Mouse (Mus musculus): Measurements from ENCODE around the gene S1pr4.

Gene S1pr4

DNA sequence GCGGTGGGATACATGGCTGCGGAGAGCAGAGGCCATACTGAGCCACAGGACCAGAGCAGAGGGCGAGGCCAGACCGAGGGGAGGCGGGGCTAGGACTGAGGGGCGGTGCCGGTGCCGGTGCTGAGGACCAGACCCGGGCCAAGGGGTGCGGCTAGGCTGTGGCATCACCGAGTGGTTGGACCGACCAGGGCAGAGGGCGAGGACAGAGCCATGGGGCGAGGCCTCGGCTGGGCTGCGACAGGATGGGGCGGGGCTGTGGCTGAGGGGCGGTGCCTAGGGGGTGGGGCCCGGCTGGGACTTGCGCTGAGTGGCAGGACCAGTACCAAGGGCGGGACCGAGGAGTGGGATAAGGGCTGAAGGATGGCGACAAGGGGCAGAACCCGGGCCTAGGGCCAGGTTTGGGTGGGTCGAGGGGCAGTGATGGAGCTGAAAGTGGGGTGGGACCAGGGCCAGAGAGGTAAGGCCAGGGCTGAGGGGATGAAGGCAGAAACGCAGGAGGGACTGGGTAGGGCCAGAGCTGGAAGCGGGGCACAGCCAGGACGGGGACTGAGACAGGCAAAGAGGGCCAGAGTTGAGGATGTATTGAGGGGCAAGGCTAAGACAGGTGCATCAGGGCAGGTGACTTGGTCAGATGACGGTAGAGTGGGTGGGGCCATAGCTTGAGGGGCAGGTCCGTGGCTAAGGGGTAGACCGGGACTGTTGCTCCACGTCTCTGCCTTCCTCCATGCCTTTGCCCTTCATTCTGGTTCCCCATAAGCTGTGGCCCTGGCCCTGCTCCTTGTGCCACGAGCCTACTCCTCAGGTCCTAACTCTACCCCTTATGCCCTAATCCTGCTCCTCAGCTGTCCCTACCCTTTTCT, 35.3 kb downstream of the S1pr4 start:
- no peak for DNase-seq

DNA sequence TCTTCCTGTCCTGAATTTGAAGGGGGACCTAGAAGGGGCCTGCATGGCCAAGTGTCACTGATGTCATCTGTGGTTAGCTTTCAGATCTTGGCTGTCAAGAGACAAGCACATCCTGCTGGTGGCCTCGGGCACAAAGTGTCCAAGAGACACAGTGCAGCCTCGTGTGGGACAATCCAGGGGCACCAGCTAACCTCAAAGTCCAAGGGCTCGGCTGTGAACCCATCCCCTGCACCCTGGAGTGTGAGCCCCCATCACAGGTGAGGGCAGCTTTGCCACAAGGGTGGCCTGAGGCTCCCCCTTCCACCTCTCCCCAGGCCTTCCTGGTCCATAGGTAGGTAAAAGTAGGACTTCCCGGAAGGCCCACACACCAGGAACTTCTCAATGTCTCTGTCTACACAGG, 36.4 kb downstream of the S1pr4 start:
- DNase-seq = no peak

DNA sequence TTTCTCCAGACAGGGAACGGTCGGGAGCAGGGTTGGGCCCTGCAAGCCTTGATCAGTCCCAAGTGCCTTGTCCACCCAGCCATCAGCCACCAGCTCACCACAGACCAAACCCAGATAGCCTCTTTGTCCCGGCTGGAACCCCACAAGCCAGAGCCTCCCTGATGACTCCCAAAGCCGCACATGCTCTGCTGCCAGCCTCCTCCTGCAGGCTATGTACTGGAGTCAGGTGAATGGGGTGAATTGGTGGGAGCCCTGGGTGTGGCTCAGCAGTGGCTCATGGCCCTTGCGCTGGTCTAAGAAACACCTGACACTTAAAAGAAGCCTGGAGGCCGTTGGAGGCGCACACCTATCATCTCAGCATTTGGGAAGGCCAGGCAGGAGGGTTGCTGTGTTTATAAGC, 37.0 kb downstream of the S1pr4 start:
- DNase-seq = no peak

DNA sequence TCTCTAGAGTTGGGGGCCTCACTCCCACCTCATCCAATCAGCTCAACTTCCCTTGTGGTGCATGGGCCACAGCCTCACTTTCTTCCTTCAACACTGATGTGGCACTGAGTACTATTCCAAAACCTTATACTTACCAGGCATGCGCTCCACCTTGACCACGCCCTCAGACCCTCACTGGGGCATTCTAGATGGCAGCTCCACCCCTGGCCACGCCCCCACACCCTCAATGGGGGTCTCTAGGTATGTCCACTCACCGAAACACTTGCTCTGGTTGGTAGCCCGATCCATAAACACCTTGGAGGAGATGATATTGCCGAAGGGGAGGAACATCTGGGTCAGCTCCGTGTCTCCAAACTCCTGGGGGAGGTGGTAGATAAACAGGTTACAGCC, 37.5 kb downstream of the S1pr4 start:
- no peak for DNase-seq

DNA sequence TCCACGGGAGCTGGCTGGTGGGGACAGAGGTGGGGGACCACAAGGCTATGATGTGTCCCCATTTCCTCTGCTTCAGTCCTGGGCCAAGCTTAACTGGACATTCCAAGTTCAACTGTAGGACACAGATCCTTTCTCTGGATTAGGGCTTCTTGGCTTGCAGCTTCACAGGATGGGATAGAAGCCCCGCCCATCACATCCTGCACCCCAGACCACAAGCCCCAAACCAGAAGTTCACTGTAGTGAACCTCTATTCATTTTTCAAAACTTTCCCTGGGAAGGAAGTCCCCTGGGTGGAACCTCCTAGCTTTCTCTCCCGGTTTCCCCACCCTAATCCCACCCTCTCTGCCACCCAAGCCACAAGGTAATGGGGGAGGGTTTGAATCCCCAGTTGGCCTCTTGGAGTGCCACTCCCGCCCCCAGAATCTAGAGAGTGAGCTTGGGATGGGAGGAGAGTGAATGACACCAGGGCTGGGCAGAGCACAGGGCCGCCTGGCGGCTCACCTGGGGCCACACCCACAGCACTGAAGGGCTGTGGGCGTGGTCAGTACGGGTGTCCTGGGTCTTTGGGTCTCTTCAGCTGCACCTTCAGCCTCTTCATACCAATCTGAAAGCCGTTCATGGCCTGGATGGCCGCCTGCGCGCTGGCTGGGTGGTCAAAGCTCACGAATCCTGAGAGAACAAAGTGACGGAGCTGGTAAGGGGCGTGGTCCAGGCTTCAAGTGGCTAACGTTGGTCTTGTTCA, 38.1 kb downstream of the S1pr4 start:
- DNase-seq = no peak

DNA sequence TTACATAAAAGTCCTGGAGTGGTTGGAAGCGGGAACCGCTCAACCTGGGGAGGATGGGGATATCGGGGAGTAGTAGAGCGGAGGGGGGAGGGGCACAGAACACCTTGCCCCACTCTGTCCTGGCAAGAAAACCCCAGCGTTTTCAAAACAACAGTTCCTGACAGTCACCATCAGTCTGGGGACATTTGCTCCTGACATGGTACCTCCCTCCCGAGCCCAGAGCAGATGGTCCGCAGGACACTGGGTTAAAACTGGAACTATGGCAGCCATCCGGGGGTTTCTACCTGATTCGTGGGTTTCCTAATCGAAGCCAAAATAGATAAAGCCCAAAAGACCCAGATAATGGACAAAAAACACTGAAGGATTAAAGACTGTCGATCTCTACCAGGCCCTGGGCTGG, 39.0 kb downstream of the S1pr4 start:
- no peak for DNase-seq

DNA sequence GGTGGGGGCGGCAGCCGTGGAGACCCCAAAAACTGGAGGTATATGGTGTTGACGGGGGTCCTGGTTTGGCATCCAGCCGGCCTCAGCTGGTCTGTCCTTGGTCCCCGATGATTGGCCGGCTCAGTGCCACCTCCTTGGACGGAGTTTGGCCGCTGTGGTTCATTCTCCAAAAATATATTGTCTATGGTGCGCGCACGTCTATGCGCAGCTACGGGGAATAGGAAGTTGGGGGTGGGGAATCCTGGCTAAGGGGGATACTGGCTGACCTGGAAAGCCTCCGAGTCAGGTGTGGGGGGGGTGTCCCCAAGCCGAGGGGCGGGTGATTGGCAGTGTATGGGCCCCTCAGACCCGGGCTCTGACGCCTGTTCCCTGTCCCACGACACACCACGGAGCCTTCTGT, 39.5 kb downstream of the S1pr4 start:
- no peak for DNase-seq

DNA sequence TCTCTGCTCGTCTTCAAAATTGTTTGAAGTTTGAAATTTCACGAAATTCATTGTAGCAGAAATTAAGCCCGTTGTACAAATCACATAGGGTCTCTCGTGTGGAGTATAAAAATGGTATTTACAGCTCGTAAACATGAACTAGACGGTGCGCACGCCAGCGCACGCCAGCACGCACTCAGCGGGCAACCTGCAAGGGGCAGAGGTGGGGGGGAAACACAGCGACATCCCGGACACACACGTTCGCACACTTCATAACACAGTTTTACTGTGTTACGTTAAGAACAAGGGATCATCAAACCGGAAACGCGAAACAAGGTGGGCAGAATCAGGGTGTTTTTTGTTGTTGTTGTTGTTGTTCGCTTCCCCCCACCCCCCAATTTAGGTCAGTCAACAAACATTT, 40.5 kb downstream of the S1pr4 start:
- DNase-seq = no peak

DNA sequence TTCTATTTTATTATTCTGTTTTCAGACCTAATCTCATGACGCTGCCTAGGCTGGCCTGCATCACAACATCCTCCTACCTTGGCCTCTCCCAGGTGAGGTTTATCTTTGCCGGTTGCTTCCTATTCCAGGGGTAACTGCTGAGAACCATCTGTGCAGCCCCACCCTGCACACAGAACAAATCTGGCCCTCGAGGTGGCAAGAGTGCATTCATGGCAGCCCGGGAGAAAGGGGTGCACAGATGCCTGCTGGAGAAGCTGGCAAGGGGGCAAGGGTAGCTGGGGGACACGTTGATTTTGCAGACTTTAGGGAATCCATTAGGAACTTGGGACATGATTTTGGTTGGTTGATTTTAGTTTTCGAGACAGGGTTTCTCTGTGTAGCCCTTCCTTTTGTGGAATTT, 41.7 kb downstream of the S1pr4 start:
- DNase-seq = no peak

DNA sequence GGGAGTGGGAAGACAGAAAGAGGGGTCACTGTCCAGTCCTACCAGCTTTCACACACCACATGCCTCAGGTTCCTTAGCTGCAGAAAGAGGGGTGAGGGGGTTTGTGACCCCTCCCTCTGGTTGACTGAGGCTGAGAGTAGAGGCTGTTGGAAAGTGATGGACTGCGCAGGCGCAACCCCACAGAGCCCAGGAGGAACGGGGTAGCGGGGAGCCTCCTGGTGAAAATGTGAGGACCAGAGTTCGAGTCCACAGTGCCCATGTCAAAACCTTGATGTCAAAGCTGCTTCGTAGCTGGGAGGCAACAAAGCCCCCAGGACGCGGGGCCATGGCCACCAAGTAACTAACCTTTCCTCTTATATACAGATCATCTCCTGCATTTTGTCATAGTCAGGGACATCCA, 42.3 kb downstream of the S1pr4 start:
- DNase-seq = no peak

DNA sequence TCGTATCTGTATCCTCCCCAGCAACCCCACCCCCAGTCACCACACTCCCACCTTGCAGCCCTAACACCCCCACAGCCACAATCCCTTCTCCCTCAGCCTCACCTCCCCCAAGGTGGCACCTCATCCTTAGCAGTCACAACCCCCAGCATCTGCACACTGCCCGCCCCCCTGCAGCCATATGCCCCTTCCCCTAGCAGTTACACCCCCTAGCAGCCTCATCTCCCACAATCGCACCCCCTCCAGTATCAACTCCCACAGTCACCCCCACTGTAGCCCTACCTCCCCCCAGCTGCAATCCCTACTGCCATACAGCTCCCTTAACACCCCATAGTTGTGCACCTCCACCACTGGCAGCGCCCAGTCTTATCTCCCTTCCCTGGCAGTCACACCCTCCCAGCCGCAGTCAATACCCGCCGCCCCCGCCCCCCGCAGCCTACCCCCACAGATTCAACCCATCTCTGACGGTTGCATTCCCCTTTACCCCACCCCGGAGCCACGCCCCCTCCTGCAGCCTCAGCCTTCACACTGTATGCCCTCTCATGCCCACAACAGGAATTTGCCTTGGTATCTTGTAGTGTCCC, 42.9 kb downstream of the S1pr4 start:
- DNase-seq = no peak

DNA sequence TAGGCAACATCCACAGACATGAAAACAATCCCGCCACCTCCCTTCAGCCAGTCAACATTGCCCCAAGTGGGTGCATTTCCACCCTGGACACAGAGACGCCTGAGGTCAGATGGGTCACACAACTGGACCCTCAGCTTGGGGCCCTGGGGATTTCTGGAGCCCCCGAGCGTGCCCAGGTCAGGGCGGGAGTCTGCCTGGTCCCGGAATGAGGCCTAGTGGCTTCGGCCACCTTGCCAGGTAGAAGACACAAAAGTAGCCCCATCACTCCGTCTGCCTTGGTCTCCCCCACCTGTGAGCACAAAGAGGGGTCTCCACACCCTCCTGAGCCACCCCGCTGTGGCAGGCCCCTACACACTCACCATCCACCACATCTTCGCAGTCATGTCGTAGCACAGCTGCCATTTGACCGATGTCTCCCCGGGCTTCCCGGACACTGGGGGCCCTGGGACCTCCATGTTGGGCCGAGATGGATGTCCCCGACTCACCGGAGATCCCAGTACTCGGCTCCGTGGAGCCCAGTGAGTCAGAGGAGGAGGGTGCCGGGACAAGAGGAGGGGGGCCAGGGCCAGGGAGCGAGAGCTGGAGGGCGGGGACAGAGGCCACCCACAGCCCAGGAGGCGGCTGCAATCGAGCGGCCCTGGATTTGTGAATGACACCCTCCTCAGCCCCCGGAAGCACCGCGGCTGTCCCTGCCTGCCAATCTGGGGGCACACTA, 44.6 kb downstream of the S1pr4 start, which contains the start of gene Nfic:
TSS of gene Nfic (minus strand) at position 455 of the 715 bp plus-strand sequence.
- DNase-seq = no peak

DNA sequence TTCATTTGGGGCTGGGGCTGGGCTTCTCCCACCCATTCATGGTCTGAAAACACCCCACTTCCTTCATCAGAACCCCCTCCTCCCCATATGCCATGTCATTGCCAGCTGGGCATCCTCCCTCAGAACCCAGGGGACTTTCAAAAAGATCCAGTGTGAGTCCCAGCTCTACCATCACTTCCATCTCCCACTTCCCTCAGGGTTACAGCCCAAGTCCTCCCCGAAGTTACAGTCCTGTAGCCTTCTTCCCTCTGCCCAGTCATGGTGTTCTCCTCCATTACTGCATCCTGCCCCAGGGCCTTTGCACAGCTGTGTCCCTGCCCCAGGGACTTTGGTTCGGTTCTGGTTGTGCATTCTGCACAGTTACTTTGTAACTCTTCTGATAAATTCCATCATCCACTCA, 45.8 kb downstream of the S1pr4 start:
- DNase-seq = no peak

DNA sequence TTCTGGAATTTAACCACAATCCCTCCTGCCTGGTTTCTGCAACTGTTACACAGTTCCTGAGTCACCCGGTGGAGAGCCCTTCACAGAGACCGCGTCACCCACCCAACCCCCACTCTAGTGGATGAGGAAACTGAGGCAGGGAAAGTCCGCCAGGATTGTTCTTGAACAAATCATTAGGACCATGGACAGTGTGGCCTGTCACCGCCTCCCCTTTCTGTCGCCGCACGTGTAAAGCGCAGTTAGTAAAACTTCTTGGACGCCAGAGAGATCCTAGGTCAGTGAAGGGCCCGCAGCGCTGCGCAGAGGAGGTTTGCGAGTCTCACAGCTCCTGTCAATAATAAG, 47.0 kb downstream of the S1pr4 start:
- DNase-seq = no peak

DNA sequence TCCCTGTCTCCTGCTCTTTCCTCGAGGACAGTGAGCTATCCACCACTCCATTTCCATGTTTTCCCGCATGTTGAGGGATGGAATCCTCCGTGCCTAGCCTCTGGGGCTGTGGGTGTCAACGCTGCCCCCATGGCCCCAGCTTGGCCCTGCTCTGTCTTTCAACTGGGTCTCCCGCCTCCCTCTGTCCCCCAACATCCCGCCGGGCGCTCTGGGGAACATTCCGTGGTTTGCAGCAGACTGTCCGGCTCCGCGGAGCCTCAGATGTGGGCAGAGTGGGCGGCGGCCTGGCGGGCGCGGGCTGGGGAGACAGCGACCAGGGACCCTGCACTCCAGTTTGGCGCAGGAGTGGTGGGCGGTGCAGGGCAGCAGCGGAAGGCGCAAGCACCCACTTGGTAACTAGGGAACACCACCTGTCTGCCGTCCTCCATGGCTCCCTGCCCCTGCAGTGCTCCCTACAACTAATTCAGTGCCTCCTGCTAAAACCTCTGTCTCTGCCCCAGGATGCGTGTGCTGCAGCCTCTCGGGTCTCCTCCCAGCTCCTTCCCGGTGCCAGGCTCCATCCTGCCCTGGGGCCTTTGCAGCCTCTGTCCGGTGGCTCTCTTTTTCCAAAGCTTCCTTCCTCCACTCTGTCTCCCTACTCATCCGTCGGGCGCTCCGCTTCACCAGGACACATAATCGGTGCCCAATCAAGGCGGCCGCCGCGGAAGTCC, 47.5 kb downstream of the S1pr4 start:
- DNase-seq = no peak

DNA sequence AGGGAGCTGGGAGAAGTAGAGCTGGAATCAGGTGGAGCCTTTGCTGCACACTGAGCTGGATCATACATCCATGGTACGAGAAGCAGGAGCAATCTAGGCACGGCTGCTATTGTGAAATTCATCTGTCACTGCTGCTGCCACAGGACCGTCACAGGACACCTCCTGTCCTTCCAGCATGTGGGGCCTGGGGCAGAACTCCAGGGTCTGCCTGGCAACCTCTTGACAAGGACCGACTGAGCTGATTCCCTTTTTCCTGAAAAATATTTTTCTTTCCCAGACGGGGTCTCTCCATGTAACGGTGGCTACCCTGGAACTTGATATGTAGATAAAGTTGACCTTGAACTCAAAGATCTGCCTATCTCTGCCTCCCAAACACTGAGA, 48.6 kb downstream of the S1pr4 start:
- no peak for DNase-seq

DNA sequence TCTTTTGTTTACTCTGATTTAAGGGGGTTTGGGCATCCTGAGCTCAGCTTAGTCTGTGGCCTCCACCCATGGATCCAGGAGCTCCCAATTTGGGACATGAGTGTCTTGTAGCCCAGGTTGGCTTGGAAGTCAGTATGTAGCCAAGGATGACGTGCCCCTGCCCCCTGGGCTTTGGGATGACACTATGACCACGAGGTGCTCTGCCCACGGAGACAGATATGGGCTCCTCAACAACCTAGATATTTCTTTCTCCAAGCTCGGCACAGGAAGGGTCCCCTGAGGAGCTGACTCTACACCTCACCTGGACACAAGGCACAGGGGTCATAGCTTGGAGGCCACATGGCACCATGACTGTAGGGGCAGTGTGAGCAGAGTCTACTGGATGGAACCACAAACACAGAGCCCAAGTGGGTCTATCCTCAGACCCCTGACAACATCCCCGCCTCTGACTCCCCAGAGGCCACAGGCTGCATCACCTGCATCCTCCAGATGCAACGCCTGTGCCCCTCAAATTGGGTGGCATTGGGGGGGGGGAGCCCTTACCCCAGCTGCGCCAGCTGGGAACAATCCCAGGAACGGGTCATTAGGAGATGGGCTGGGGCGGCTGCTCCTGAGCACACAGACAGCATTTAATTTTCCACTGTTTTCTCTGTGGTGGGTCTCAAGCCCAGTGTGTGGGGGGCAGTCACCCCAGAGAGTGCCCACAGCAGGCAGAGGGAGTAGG, 49.1 kb downstream of the S1pr4 start:
- DNase-seq = no peak

DNA sequence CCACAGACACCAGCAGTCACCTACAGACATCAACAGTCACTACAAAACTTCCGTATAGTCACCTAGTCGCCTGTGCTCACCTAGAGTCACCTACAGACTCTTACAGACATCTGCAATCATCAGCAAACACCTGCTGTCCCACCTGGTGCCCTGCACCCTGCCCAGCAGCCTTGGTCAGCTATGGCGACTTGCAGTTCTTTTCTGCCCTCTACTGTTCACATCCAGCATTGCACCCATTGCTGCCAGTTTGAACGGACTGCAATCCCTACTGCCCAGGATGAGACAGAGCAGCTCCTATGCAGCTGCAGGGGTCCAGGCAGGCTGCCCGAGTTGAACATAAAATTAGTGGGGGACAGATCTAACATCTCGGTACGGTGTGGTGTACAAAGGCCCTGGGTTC, 49.8 kb downstream of the S1pr4 start:
- DNase-seq = peak; percentile 90
